Mouse (Mus musculus): Measurements from ENCODE around the gene Slc34a2. TPM values are rescaled to one million over a fixed set of nuclear protein-coding genes. Genes with fewer than 3 reads are reported as not detected.

The Slc34a2 gene
- polyA plus RNA-seq, 1 experiment from 2014 or later = not detected

- H3K9me3 ChIP-seq (replicated peaks) = no peaks in the 10 kb centered on the region
- no peaks in the 10 kb centered on the region for H3K36me3 ChIP-seq
- no peak overlapping the region for H3K4me3 ChIP-seq (replicated peaks)
- H3K27me3 ChIP-seq (replicated peaks) = no peaks in the 10 kb centered on the region
- ATAC-seq (ENCODE audit: low FRiP score) = no peak
- no peak overlapping the region for H3K9ac ChIP-seq (replicated peaks)
- H3K27ac ChIP-seq (replicated peaks) = no peak overlapping the region
- peaks cover 6% of the 10 kb centered on the region for H3K4me1 ChIP-seq
- 57% methylated on average over 8 of the region's 8 CpGs for WGBS
- H3K4me2 ChIP-seq = no peak overlapping the region
Measured at GRCm38 (mm10) chr5:53002599-53003203, 35.2 kb upstream of the Slc34a2 start.

GRCm38 (mm10) chr5:53003495-53003894 lies 34.4 kb upstream of the Slc34a2 start:
- H3K9me3 ChIP-seq (replicated peaks) = no peaks in the 10 kb centered on the region
- no peaks in the 10 kb centered on the region for H3K36me3 ChIP-seq
- no peak overlapping the region for H3K4me3 ChIP-seq (replicated peaks)
- no peak overlapping the region for H3K9ac ChIP-seq (replicated peaks)
- ATAC-seq (ENCODE audit: low FRiP score) = no peak
- no peak overlapping the region for H3K27ac ChIP-seq (replicated peaks)
- no peaks in the 10 kb centered on the region for H3K27me3 ChIP-seq (replicated peaks)
- no peak overlapping the region for H3K4me2 ChIP-seq
- 77% methylated on average over 4 of the region's 4 CpGs for WGBS
- peaks cover 6% of the 10 kb centered on the region for H3K4me1 ChIP-seq

GRCm38 (mm10) chr5:53003981-53004380 lies 33.9 kb upstream of the Slc34a2 start:
- no peaks in the 10 kb centered on the region for H3K9me3 ChIP-seq (replicated peaks)
- H3K27me3 ChIP-seq (replicated peaks) = no peaks in the 10 kb centered on the region
- no peak overlapping the region for H3K27ac ChIP-seq (replicated peaks)
- H3K9ac ChIP-seq (replicated peaks) = no peak overlapping the region
- 79% methylated on average over 3 of the region's 3 CpGs for WGBS
- peaks cover 6% of the 10 kb centered on the region for H3K4me1 ChIP-seq
- H3K4me2 ChIP-seq = no peak overlapping the region
- ATAC-seq (ENCODE audit: low FRiP score) = no peak
- H3K36me3 ChIP-seq = no peaks in the 10 kb centered on the region
- H3K4me3 ChIP-seq (replicated peaks) = no peak overlapping the region

- H3K27me3 ChIP-seq (replicated peaks) = no peaks in the 10 kb centered on the region
- ATAC-seq (ENCODE audit: low FRiP score) = no peak
- no peak overlapping the region for H3K9ac ChIP-seq (replicated peaks)
Measured at GRCm38 (mm10) chr5:53009027-53009769, 28.7 kb upstream of the Slc34a2 start.

GRCm38 (mm10) chr5:53009770-53010133 lies 28.1 kb upstream of the Slc34a2 start:
- Histone ChIP-seq H3K36me3 (no peaks in the 10 kb centered on the region), H3K9ac (replicated peaks) (no peak overlapping the region), H3K9me3 (replicated peaks) (no peaks in the 10 kb centered on the region), H3K27me3 (replicated peaks) (no peaks in the 10 kb centered on the region), H3K4me2 (no peak overlapping the region), H3K27ac (replicated peaks) (no peak overlapping the region), H3K4me3 (replicated peaks) (no peak overlapping the region), H3K4me1 (no peaks in the 10 kb centered on the region)
- 85% methylated on average over 4 of the region's 4 CpGs for WGBS
- no peak for ATAC-seq (ENCODE audit: low FRiP score)

More at GRCm38 (mm10) chr5:53009027-53009769, 28.7 kb upstream of the Slc34a2 start:
- H3K36me3 ChIP-seq = no peaks in the 10 kb centered on the region
- no peaks in the 10 kb centered on the region for H3K4me1 ChIP-seq
- H3K9me3 ChIP-seq (replicated peaks) = no peaks in the 10 kb centered on the region
- H3K4me3 ChIP-seq (replicated peaks) = no peak overlapping the region
- H3K27ac ChIP-seq (replicated peaks) = no peak overlapping the region
- no peak overlapping the region for H3K4me2 ChIP-seq
- 82% methylated on average over 8 of the region's 8 CpGs for WGBS

- ATAC-seq (ENCODE audit: low FRiP score) = no peak
- WGBS = 83% methylated on average over 3 of the region's 3 CpGs
- Histone ChIP-seq H3K9ac (replicated peaks) (no peak overlapping the region), H3K27me3 (replicated peaks) (no peaks in the 10 kb centered on the region), H3K4me2 (no peak overlapping the region), H3K36me3 (no peaks in the 10 kb centered on the region), H3K4me3 (replicated peaks) (no peak overlapping the region), H3K27ac (replicated peaks) (no peak overlapping the region), H3K9me3 (replicated peaks) (no peaks in the 10 kb centered on the region), H3K4me1 (no peaks in the 10 kb centered on the region)
Measured at GRCm38 (mm10) chr5:53011327-53011726, 26.6 kb upstream of the Slc34a2 start.

GRCm38 (mm10) chr5:53016606-53017005 lies 21.3 kb upstream of the Slc34a2 start:
- ATAC-seq (ENCODE audit: low FRiP score) = no peak
- H3K4me1 ChIP-seq = no peaks in the 10 kb centered on the region
- no peak overlapping the region for H3K4me3 ChIP-seq (replicated peaks)
- H3K27me3 ChIP-seq (replicated peaks) = no peaks in the 10 kb centered on the region
- no peaks in the 10 kb centered on the region for H3K36me3 ChIP-seq
- H3K27ac ChIP-seq (replicated peaks) = no peak overlapping the region
- H3K9me3 ChIP-seq (replicated peaks) = no peaks in the 10 kb centered on the region
- H3K4me2 ChIP-seq = no peak overlapping the region
- no peak overlapping the region for H3K9ac ChIP-seq (replicated peaks)
- WGBS = 62% methylated on average over 5 of the region's 5 CpGs

GRCm38 (mm10) chr5:53018316-53018715 lies 19.6 kb upstream of the Slc34a2 start:
- H3K4me3 ChIP-seq (replicated peaks) = no peak overlapping the region
- no peaks in the 10 kb centered on the region for H3K27me3 ChIP-seq (replicated peaks)
- no peak for ATAC-seq (ENCODE audit: low FRiP score)
- H3K36me3 ChIP-seq = no peaks in the 10 kb centered on the region
- no peak overlapping the region for H3K27ac ChIP-seq (replicated peaks)
- H3K4me2 ChIP-seq = no peak overlapping the region
- no peaks in the 10 kb centered on the region for H3K4me1 ChIP-seq
- no peaks in the 10 kb centered on the region for H3K9me3 ChIP-seq (replicated peaks)
- 89% methylated on average over 4 of the region's 4 CpGs for WGBS
- no peak overlapping the region for H3K9ac ChIP-seq (replicated peaks)

GRCm38 (mm10) chr5:53023432-53023831 lies 14.4 kb upstream of the Slc34a2 start:
- no peak overlapping the region for H3K4me2 ChIP-seq
- no peaks in the 10 kb centered on the region for H3K36me3 ChIP-seq
- H3K27ac ChIP-seq (replicated peaks) = no peak overlapping the region
- WGBS = 61% methylated on average over 2 of the region's 2 CpGs
- no peaks in the 10 kb centered on the region for H3K4me1 ChIP-seq
- no peak overlapping the region for H3K4me3 ChIP-seq (replicated peaks)
- no peak for ATAC-seq (ENCODE audit: low FRiP score)
- no peak overlapping the region for H3K9ac ChIP-seq (replicated peaks)
- H3K9me3 ChIP-seq (replicated peaks) = no peaks in the 10 kb centered on the region
- H3K27me3 ChIP-seq (replicated peaks) = no peaks in the 10 kb centered on the region

GRCm38 (mm10) chr5:53023901-53024300 lies 14.0 kb upstream of the Slc34a2 start:
- no peak for ATAC-seq (ENCODE audit: low FRiP score)
- Histone ChIP-seq H3K9ac (replicated peaks) (no peak overlapping the region), H3K4me2 (no peak overlapping the region), H3K27me3 (replicated peaks) (no peaks in the 10 kb centered on the region), H3K4me1 (no peaks in the 10 kb centered on the region), H3K36me3 (no peaks in the 10 kb centered on the region), H3K9me3 (replicated peaks) (no peaks in the 10 kb centered on the region), H3K27ac (replicated peaks) (no peak overlapping the region), H3K4me3 (replicated peaks) (no peak overlapping the region)
- WGBS = 35% methylated on average over 5 of the region's 5 CpGs

GRCm38 (mm10) chr5:53025276-53025973 lies 12.5 kb upstream of the Slc34a2 start:
- 85% methylated on average over 8 of the region's 8 CpGs for WGBS
- no peak overlapping the region for H3K9ac ChIP-seq (replicated peaks)
- no peaks in the 10 kb centered on the region for H3K27me3 ChIP-seq (replicated peaks)
- H3K4me1 ChIP-seq = no peaks in the 10 kb centered on the region
- ATAC-seq (ENCODE audit: low FRiP score) = no peak
- no peak overlapping the region for H3K4me3 ChIP-seq (replicated peaks)
- H3K9me3 ChIP-seq (replicated peaks) = no peaks in the 10 kb centered on the region
- no peaks in the 10 kb centered on the region for H3K36me3 ChIP-seq
- H3K27ac ChIP-seq (replicated peaks) = no peak overlapping the region
- no peak overlapping the region for H3K4me2 ChIP-seq

- no peak overlapping the region for H3K4me3 ChIP-seq (replicated peaks)
- no peak overlapping the region for H3K4me2 ChIP-seq
- no peak for ATAC-seq (ENCODE audit: low FRiP score)
- H3K36me3 ChIP-seq = no peaks in the 10 kb centered on the region
- H3K4me1 ChIP-seq = no peaks in the 10 kb centered on the region
- no peaks in the 10 kb centered on the region for H3K27me3 ChIP-seq (replicated peaks)
- H3K9ac ChIP-seq (replicated peaks) = no peak overlapping the region
- 88% methylated on average over 1 of the region's 1 CpGs for WGBS
- H3K27ac ChIP-seq (replicated peaks) = no peak overlapping the region
- no peaks in the 10 kb centered on the region for H3K9me3 ChIP-seq (replicated peaks)
Measured at GRCm38 (mm10) chr5:53031346-53031745, 6.5 kb upstream of the Slc34a2 start.

Data from neural tube, embryonic 15.5 days (tissue).